Mouse (Mus musculus): ENCODE results near the gene Cnn3. TPM values are rescaled to one million over a fixed set of nuclear protein-coding genes. Genes with fewer than 3 reads are reported as not detected.

Cnn3 gene
- total RNA-seq (2021), result 100 to 1,000 TPM; 148 to 215 TPM
- long read RNA-seq, experiment 1, transcript Cnn3-201 (7 exons, 2,049 nt), result major isoform, 213 of 309 reads
- long read RNA-seq, experiment 1, transcript Cnn3-204 (6 exons, 836 nt), result minor isoform, 35 of 309 reads
- long read RNA-seq, experiment 1, partial matches to known transcripts, result 3 of 309 reads
- long read RNA-seq, experiment 1, other reads (novel, unspliced or antisense), result 54 of 309 reads
- long read RNA-seq, experiment 2, transcript Cnn3-201 (7 exons, 2,049 nt), result major isoform, 104 of 117 reads
- long read RNA-seq, experiment 2, partial matches to known transcripts, result 3 of 117 reads
- long read RNA-seq, experiment 2, other reads (novel, unspliced or antisense), result 6 of 117 reads

GRCm38 (mm10) chr3:121425861-121426620 is at the start of gene Cnn3:
Gene Cnn3, plus strand, starts transcription at chr3:121426497.
- DNase-seq, result peak; percentile 96

- peak; percentile 59 for DNase-seq
Observed at GRCm38 (mm10) chr3:121378708-121379612, 47.3 kb upstream of the Cnn3 start.

- DNase-seq, result no peak
Observed at GRCm38 (mm10) chr3:121379699-121380098, 46.6 kb upstream of the Cnn3 start.

- DNase-seq, result no peak
Observed at GRCm38 (mm10) chr3:121387471-121388009, 38.8 kb upstream of the Cnn3 start.

- no peak for DNase-seq
Observed at GRCm38 (mm10) chr3:121389366-121389765, 36.9 kb upstream of the Cnn3 start.

DNA sequence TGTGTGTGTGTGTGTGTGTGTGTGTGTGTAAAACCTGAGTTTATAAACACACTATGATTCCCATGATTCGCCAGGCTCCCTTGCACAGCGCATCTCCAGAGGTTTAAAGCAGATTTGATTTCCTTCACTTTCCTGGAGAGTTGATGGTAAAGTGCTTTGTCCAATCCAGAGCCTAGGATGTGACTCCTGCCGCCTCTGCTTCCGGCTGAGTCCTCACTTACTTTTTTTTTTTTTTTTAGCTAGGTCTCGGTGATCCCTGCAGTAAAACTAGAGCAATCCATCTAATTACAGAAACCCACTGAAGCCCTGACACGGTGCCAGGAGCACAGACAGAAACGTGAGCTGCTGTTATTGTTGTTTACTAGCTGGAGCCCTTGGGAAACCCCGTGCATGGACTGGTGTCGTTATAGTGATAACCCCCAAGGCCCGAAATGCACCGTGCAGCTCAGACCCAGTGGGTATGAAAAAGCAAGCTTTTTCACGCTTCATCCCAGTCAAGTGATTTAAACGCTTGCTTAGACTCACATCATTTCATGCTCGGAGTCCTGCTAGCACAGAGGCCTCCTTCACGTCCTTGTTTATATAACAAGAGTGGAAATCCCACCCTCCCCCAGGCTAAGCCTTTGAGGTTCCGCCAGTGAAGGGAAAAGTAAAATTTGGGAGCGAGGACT is 36.3 kb upstream of the Cnn3 start:
- peak; percentile 39 for DNase-seq

DNA sequence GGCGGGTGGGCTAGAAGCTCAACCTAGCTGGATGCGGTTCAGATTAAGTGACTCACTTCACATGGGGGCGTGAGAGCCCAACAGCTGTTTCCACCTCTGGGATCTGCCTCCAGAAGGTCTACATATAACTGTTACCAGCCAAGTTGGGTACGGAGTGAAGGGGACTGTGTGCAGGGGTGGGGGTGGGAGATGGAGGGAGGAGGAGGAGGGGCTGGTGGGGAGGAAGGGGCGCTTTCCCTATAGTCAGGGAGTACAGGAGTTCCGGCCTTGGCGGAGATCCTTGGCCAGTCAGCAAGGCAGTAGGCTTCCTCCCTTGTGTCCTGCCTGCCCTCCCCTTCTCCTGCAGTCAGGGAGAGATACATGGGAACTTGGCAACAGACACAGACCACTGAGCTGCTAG is 35.6 kb upstream of the Cnn3 start:
- DNase-seq, result peak; percentile 32

DNA sequence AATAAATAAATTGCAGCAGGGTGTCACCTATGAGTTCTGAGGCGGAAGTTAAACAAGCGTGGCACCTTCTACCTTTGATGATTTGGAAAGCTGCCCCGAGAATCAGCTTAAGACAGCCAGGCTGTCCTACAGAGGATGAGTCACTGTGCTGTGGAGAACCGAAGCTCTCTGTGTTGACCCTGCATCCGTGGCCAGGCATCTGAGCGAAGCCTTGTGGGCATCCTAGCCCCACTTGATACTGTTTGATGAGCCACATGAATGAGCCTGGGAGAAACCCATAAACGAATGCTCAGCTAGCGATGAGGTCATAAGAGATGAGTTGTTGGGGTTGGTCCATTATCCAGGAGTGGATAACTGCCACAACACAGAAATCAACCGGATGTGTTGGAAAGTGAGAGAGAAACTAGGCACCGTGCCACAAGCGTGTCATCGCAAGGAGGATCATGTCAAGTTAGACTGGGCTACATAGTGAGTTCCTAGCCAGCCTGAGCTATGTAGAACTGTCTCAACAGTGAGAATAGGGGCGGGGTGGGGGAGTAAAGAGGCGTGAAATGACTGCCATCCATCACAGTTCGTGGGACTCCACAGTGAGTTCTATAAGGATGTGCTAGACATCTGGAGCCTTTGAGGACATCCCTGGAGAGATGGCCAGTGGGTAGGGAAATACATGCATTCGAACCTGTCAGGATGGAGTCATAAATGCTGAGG is 30.6 kb upstream of the Cnn3 start:
- no peak for DNase-seq

GRCm38 (mm10) chr3:121396561-121396960 is 29.7 kb upstream of the Cnn3 start:
- no peak for DNase-seq

DNA sequence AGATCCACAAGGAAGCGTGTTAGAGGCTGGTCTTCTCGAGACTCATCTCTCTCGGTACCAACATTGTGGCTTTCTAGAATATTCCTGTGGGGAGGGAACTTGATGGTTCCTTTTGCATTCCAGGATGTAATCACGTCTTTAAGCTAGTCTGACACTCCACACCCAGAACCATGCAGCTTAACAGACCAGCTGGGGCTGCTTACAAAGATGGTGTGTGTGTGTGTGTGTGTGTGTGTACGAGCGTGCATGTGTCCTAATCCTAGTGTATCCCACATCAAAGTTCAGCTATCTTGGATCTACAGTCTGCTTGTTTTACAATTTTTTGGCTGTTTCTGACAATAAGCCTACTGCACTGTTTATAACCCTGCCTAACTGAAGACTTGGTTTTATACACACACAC is 29.3 kb upstream of the Cnn3 start:
- DNase-seq, result no peak

- DNase-seq, result no peak
Observed at GRCm38 (mm10) chr3:121401384-121401783, 24.9 kb upstream of the Cnn3 start.

GRCm38 (mm10) chr3:121402096-121402495 is 24.2 kb upstream of the Cnn3 start:
- no peak for DNase-seq

- no peak for DNase-seq
Observed at GRCm38 (mm10) chr3:121403449-121403848, 22.8 kb upstream of the Cnn3 start.

GRCm38 (mm10) chr3:121405101-121405500 is 21.2 kb upstream of the Cnn3 start:
- no peak for DNase-seq

- no peak for DNase-seq
Observed at GRCm38 (mm10) chr3:121407417-121407816, 18.9 kb upstream of the Cnn3 start.

- no peak for DNase-seq
Observed at GRCm38 (mm10) chr3:121408386-121408785, 17.9 kb upstream of the Cnn3 start.

DNA sequence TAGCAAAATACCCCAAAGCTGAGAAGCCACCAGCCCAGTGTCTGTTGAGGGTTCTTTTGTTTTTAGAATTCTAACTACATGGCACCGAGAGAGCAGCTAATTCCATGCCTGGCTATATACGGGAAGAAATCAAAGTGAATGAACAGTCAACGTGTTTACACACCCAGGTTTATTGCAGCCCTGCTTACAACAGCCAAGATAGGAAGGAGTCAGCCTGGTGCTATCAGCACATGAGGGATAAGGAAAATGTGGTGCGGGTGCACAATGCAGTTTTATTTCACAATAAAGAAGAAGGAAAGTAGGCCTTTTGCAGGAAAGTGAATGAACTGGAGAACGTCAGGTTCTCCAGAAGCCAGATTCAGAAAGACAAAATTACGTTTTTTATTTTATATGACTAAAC is 14.8 kb upstream of the Cnn3 start:
- DNase-seq, result no peak

DNA sequence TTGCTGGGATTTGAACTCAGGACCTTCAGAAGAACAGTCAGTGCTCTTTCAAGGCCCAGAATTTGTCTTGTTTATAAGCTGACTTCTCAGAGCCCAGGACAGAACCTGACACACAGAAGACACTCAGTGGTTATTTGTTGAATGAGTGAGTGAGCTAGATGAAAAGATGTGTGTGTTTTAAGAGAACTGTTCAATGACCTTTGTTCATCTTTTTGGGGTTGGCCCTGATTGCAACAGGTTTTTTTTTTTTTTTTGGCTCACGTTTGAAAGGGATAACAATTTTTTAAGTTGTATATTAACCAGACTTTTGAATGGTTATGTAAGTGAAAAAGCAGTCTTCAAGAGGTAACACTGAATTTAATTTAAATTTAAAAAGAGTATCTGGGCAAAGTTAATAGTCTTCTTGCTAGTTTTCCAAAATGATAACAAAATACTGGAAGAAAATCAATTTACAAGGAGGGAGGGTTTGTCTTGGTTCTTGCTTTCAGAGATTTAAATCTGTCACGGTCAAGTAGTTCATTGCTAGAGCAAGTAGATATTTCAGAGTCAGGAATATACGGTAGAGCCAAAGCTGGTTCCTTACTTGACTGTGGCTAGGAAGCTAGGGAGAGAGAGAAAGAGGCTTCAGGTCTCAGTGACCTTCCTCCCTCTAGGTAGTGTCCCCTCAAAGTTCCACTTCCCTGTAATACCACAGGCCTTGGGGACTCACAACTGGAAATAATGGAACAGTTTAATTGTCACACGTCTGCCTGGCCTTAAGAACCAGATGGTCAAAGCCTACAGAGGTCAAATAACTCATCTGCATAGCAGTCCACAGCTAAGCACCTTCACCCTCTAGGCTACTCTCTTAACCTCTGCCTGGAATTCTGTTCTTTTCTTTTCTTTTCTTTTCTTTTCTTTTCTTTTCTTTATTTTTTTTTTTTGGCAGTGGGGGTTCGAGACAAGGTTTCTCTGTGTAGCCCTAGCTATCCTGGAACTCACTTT is 9.8 kb upstream of the Cnn3 start:
- DNase-seq, result no peak

GRCm38 (mm10) chr3:121417379-121418250 is 8.7 kb upstream of the Cnn3 start:
- DNase-seq, result no peak
